Mouse (Mus musculus): ENCODE measurements around the gene Sash1. TPM values are rescaled to one million over a fixed set of nuclear protein-coding genes. Genes with fewer than 3 reads are reported as not detected.

The Sash1 gene
- polyA plus RNA-seq, 1 experiment, result 62.7 TPM

- Histone ChIP-seq H3K27ac (ENCODE audit: insufficient read depth, low read length) (no peak overlapping the region), H3K4me3 (ENCODE audit: insufficient read depth, low read length) (no peak overlapping the region), H3K4me1 (ENCODE audit: control insufficient read depth, insufficient read depth, low read length) (no peaks in the 10 kb centered on the region)
- TF ChIP-seq POLR2A (IDR thresholded peaks at IDR 0.05; ENCODE audit: low read depth, low read length) (no peak), CTCF (IDR thresholded peaks at IDR 0.05; ENCODE audit: borderline replicate concordance, insufficient read depth, low read length) (no peak)
These were observed 200.6 kb downstream of the Sash1 start for GRCm38 (mm10) chr10:8685269-8685668.

DNA sequence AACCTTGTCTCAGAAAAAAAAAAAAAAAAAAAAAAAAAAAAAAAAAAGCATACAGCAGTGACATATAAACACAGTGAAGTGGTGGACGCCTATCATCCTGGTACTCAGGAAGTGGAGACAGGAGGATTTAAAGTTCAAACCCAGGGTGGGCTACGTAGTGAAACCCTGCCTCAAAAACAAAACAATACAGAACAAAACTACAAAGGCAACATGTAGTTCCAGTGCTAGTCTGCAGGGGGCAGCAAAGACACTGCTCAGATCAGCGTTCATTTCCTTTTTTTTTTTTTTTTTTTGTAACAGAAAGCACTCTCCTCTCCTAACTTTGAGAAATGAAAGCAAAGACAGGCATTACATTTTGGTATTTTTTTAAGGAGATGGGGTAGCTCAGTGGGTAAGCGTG is 203.0 kb downstream of the Sash1 start:
- TF ChIP-seq POLR2A (IDR thresholded peaks at IDR 0.05; ENCODE audit: low read depth, low read length) (no peak), CTCF (IDR thresholded peaks at IDR 0.05; ENCODE audit: borderline replicate concordance, insufficient read depth, low read length) (peak; percentile 43; the same call in 1 of the 2 replicates)

GRCm38 (mm10) chr10:8682341-8682740 is 203.5 kb downstream of the Sash1 start:
- TF ChIP-seq CTCF (IDR thresholded peaks at IDR 0.05; ENCODE audit: borderline replicate concordance, insufficient read depth, low read length), result no peak
- no peak for TF ChIP-seq POLR2A (IDR thresholded peaks at IDR 0.05; ENCODE audit: low read depth, low read length)

More for the DNA sequence above, 203.0 kb downstream of the Sash1 start:
- no peak overlapping the region for H3K4me3 ChIP-seq (ENCODE audit: insufficient read depth, low read length)
- H3K4me1 ChIP-seq (ENCODE audit: control insufficient read depth, insufficient read depth, low read length), result no peaks in the 10 kb centered on the region
- H3K27ac ChIP-seq (ENCODE audit: insufficient read depth, low read length), result no peak overlapping the region

DNA sequence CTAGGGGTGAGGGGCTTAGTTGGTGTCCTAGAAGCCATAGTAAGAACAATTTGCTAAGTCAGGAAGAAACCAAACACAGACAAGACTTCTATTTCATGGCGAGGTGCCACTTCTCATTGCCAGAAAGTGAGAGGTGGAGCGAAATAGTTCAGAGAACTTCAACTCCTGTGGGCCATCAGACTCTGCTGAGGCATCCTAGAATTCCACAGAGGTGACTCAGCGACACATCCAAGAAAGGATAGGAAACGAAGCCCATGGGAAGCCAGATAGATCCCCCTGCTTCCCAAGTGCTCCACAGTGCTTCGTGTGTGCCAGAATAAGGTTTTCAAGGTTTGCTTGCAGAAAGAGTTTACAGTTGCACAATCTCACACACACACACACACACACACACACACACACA is 209.1 kb downstream of the Sash1 start:
- peaks cover 9% of the 10 kb centered on the region for H3K4me1 ChIP-seq (ENCODE audit: control insufficient read depth, insufficient read depth, low read length)
- TF ChIP-seq CTCF (IDR thresholded peaks at IDR 0.05; ENCODE audit: borderline replicate concordance, insufficient read depth, low read length) (no peak), POLR2A (IDR thresholded peaks at IDR 0.05; ENCODE audit: low read depth, low read length) (no peak)
- H3K27ac ChIP-seq (ENCODE audit: insufficient read depth, low read length), result 0 out of 2 replicates have a peak overlapping the region, but pooled peaks have one; percentile 4
- no peak overlapping the region for H3K4me3 ChIP-seq (ENCODE audit: insufficient read depth, low read length)

More at GRCm38 (mm10) chr10:8682341-8682740, 203.5 kb downstream of the Sash1 start:
- Histone ChIP-seq H3K4me1 (ENCODE audit: control insufficient read depth, insufficient read depth, low read length) (no peaks in the 10 kb centered on the region), H3K4me3 (ENCODE audit: insufficient read depth, low read length) (no peak overlapping the region), H3K27ac (ENCODE audit: insufficient read depth, low read length) (no peak overlapping the region)

All from embryonic fibroblast, embryonic 13.5 days (primary cell).